Mouse (Mus musculus): ENCODE measurements around the gene Wdr38. TPM values are rescaled to one million over a fixed set of nuclear protein-coding genes. Genes with fewer than 3 reads are reported as not detected.
A peak's percentile ranks its signal among the peaks of the same experiment; 100 is the strongest.
"Not testable (repeated sequence)": the region's sequence is repeated elsewhere in the genome, so short reads cannot be mapped to it uniquely, and the experiment has no call there.

Wdr38 gene
- total RNA-seq, 2 experiments from 2014 or later = not detected

GRCm38 (mm10) chr2:38988929-38989328 is 8.3 kb upstream of the Wdr38 start:
- peak; percentile 81 for ATAC-seq (replicated peaks; ENCODE audit: low FRiP score, poor library complexity, severe bottlenecking)

GRCm38 (mm10) chr2:38992004-38992403 is 5.3 kb upstream of the Wdr38 start:
- ATAC-seq (replicated peaks; ENCODE audit: low FRiP score, poor library complexity, severe bottlenecking) = no peak

GRCm38 (mm10) chr2:38992452-38992851 is 4.8 kb upstream of the Wdr38 start:
- no peak for ATAC-seq (replicated peaks; ENCODE audit: low FRiP score, poor library complexity, severe bottlenecking)

- no peak for ATAC-seq (replicated peaks; ENCODE audit: low FRiP score, poor library complexity, severe bottlenecking)
These were observed 2.1 kb downstream of the Wdr38 start for GRCm38 (mm10) chr2:38999381-38999780.

- ATAC-seq (replicated peaks; ENCODE audit: low FRiP score, poor library complexity, severe bottlenecking) = no peak
These were observed 2.8 kb downstream of the Wdr38 start for GRCm38 (mm10) chr2:38999910-39000586.

GRCm38 (mm10) chr2:39000587-39000919 is 3.3 kb downstream of the Wdr38 start:
- ATAC-seq (replicated peaks; ENCODE audit: low FRiP score, poor library complexity, severe bottlenecking) = no peak

- no peak for ATAC-seq (replicated peaks; ENCODE audit: low FRiP score, poor library complexity, severe bottlenecking)
These were observed 4.6 kb downstream of the Wdr38 start for GRCm38 (mm10) chr2:39001866-39002265.

GRCm38 (mm10) chr2:39003106-39003505 is 5.8 kb downstream of the Wdr38 start:
- ATAC-seq (replicated peaks; ENCODE audit: low FRiP score, poor library complexity, severe bottlenecking) = no peak

- no peak for ATAC-seq (replicated peaks; ENCODE audit: low FRiP score, poor library complexity, severe bottlenecking)
These were observed 6.2 kb downstream of the Wdr38 start for GRCm38 (mm10) chr2:39003512-39003911.

GRCm38 (mm10) chr2:39004372-39004771 is 7.1 kb downstream of the Wdr38 start:
- 0 out of 2 replicates have a peak, but pooled peaks have one; percentile 2 for ATAC-seq (replicated peaks; ENCODE audit: low FRiP score, poor library complexity, severe bottlenecking)

GRCm38 (mm10) chr2:39004880-39005435 is 7.7 kb downstream of the Wdr38 start, which contains the start of gene Arpc5l:
TSS of gene Arpc5l (plus strand) at chr2:39005348.
- peak; percentile 82 for ATAC-seq (replicated peaks; ENCODE audit: low FRiP score, poor library complexity, severe bottlenecking)

- peak; percentile 8 for ATAC-seq (replicated peaks; ENCODE audit: low FRiP score, poor library complexity, severe bottlenecking)
These were observed 8.4 kb downstream of the Wdr38 start, which contains the start of gene Rpl35 for GRCm38 (mm10) chr2:39005574-39006079. TSS of gene Rpl35 (minus strand) at chr2:39005624.

- no peak for ATAC-seq (replicated peaks; ENCODE audit: low FRiP score, poor library complexity, severe bottlenecking)
These were observed 9.0 kb downstream of the Wdr38 start for GRCm38 (mm10) chr2:39006149-39006730.

GRCm38 (mm10) chr2:39007865-39008264 is 10.6 kb downstream of the Wdr38 start:
- peak; percentile 80 for ATAC-seq (replicated peaks; ENCODE audit: low FRiP score, poor library complexity, severe bottlenecking)

GRCm38 (mm10) chr2:39008350-39008851 is 11.1 kb downstream of the Wdr38 start:
- ATAC-seq (replicated peaks; ENCODE audit: low FRiP score, poor library complexity, severe bottlenecking) = peak; percentile 15

- no peak for ATAC-seq (replicated peaks; ENCODE audit: low FRiP score, poor library complexity, severe bottlenecking)
These were observed 11.7 kb downstream of the Wdr38 start for GRCm38 (mm10) chr2:39008954-39009365.

GRCm38 (mm10) chr2:39010144-39010543 is 12.9 kb downstream of the Wdr38 start:
- not testable (repeated sequence) for ATAC-seq (replicated peaks; ENCODE audit: low FRiP score, poor library complexity, severe bottlenecking)

GRCm38 (mm10) chr2:39011264-39011663 is 14.0 kb downstream of the Wdr38 start:
- no peak for ATAC-seq (replicated peaks; ENCODE audit: low FRiP score, poor library complexity, severe bottlenecking)

- no peak for ATAC-seq (replicated peaks; ENCODE audit: low FRiP score, poor library complexity, severe bottlenecking)
These were observed 14.7 kb downstream of the Wdr38 start for GRCm38 (mm10) chr2:39011971-39012370.

GRCm38 (mm10) chr2:39012768-39013279 is 15.5 kb downstream of the Wdr38 start:
- ATAC-seq (replicated peaks; ENCODE audit: low FRiP score, poor library complexity, severe bottlenecking) = no peak

GRCm38 (mm10) chr2:39016581-39016980 is 19.3 kb downstream of the Wdr38 start:
- ATAC-seq (replicated peaks; ENCODE audit: low FRiP score, poor library complexity, severe bottlenecking) = no peak

All from erythroid progenitor cell, adult 5-6 weeks (primary cell).